Mouse (Mus musculus) forebrain, postnatal 0 days (tissue): ENCODE measurements around the gene Prpsap1. TPM values are rescaled to one million over a fixed set of nuclear protein-coding genes. Genes with fewer than 3 reads are reported as not detected.
A peak's percentile ranks its signal among the peaks of the same experiment; 100 is the strongest.

Experiments
- ATAC-seq: fragments of 200-750 bp; cut with Nextera tagmentation; 2 replicates; pipeline ENCODE4 v1.8.0; 2017; ENCODE audit warnings: mild to moderate bottlenecking, moderate library complexity
- DNase-seq: peaks from one replicate; pipeline ENCODE4 v3.0.0-alpha.2; 2015
- H3K27ac ChIP-seq: fragments of 300-500 bp; sonication (generic); 2 replicates; pipeline ENCODE4 v1.5.1; 2014; ENCODE audit warnings: low read depth, mild to moderate bottlenecking, antibody characterized with exemption, low read length, moderate library complexity, mixed read lengths
- H3K27me3 ChIP-seq: fragments of 300-500 bp; sonication (generic); 2 replicates; pipeline ENCODE4 v1.6.1; 2014; ENCODE audit warnings: mild to moderate bottlenecking, low read length, mixed read lengths; ENCODE audit not compliant: insufficient read depth
- H3K36me3 ChIP-seq: fragments of 300-500 bp; sonication (generic); 2 replicates; pipeline ENCODE4 v1.6.1; 2014; ENCODE audit warnings: mild to moderate bottlenecking, moderate library complexity; ENCODE audit not compliant: insufficient read depth
- H3K4me1 ChIP-seq: fragments of 300-500 bp; sonication (generic); 2 replicates; pipeline ENCODE4 v1.6.1; 2014; ENCODE audit warnings: antibody characterized with exemption; ENCODE audit not compliant: insufficient read depth
- H3K4me2 ChIP-seq: fragments of 300-500 bp; sonication (generic); 2 replicates; pipeline ENCODE4 v1.6.1; 2014; ENCODE audit warnings: low read depth, mild to moderate bottlenecking, moderate library complexity
- H3K4me3 ChIP-seq: fragments of 300-500 bp; sonication (generic); 2 replicates; pipeline ENCODE4 v1.5.1; 2014; ENCODE audit warnings: low read depth, low read length, mixed read lengths
- H3K9ac ChIP-seq: fragments of 300-500 bp; sonication (generic); 2 replicates; pipeline ENCODE4 v1.6.1; 2014; ENCODE audit warnings: mild to moderate bottlenecking
- H3K9me3 ChIP-seq: fragments of 300-500 bp; sonication (generic); 2 replicates; pipeline ENCODE4 v1.6.1; 2016; ENCODE audit warnings: low read length
- CTCF ChIP-seq: sonication (generic); IDR thresholded peaks from 2 replicates; pipeline ENCODE4 v1.5.1; 2016; ENCODE audit warnings: antibody characterized with exemption, control low read depth, low read depth
- WGBS: fragments of 180-500 bp; shearing (Covaris S2); extraction: QIAGEN DNeasy Blood & Tissue Kit; methylation state at CpG from one replicate; pipeline ENCODE4 v1.1.7; 2014; 5-methylcytosine and 5-hydroxymethylcytosine counted together
- polyA plus RNA-seq: library from polyadenylated mRNA; unstranded; fragments of >200 nt; fragmentation: Nextera tagmentation; extraction: Ambion mirVana; gene quantifications from 2 replicates; pipeline ENCODE4 v1.2.1, GENCODE M21; 2015
- total RNA-seq: library from RNA; depleted of rRNA; stranded (reverse); fragments of >200 nt; gene quantifications from 2 replicates; pipeline ENCODE4 v1.2.3, GENCODE M21; 2014; rRNA removed

The Prpsap1 gene
- total RNA-seq (92.2 and 96.0 TPM in 2 replicates), polyA plus RNA-seq (143 and 158 TPM in 2 replicates)

- Histone ChIP-seq H3K4me1 (0 out of 2 replicates have a peak, but pooled peaks cover 6% of the 10 kb centered on the region), H3K27ac (no peak within 1 kb of the TSS), H3K9ac (no peak within 1 kb of the TSS), H3K4me3 (no peak within 1 kb of the TSS), H3K9me3 (no peaks in the 10 kb centered on the region), H3K36me3 (no peaks in the 10 kb centered on the region), H3K27me3 (no peaks in the 10 kb centered on the region), H3K4me2 (no peak within 1 kb of the TSS)
- DNase-seq (no peak), ATAC-seq (no peak)
- WGBS, result 22% methylated on average over 4 of the region's 4 CpGs
- peak; percentile 62 for TF ChIP-seq CTCF
Observed at GRCm38 (mm10) chr11:116493795-116494252, at the start of gene Prpsap1. Gene Prpsap1, minus strand, starts transcription at chr11:116494202.

DNA sequence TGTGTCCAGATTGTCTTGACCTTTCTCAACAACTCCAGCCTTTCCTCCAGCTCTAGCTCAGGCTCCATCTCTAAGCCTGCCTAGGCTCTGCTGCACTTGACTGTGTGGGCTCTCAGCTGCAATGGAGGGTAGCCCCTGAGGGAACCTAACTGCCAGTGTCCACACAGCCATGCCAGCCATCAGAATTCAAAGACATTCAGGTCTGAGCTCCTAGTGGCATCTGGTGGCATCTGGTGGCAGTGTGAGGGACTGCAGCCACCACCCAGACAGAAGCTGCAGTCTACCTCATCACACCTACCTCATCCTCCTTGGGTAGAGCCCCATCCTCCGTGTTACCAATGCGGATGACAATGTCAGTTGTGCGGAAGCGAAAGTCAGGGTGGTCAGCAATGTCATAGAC lies 49.1 kb upstream of the Prpsap1 start:
- peak; percentile 82 for TF ChIP-seq CTCF
- H3K27me3 ChIP-seq, result no peaks in the 10 kb centered on the region
- no peak overlapping the region for H3K27ac ChIP-seq
- H3K9me3 ChIP-seq, result no peaks in the 10 kb centered on the region
- ATAC-seq, result peak; percentile 56; the same call in 1 of the 2 replicates
- H3K4me1 ChIP-seq, result no peaks in the 10 kb centered on the region
- DNase-seq, result peak; percentile 44
- 91% methylated on average over 4 of the region's 4 CpGs for WGBS
- peaks cover 96% of the 10 kb centered on the region for H3K36me3 ChIP-seq
- no peak overlapping the region for H3K9ac ChIP-seq
- no peak overlapping the region for H3K4me2 ChIP-seq
- no peak overlapping the region for H3K4me3 ChIP-seq

- H3K4me2 ChIP-seq, result no peak overlapping the region
- H3K27ac ChIP-seq, result no peak overlapping the region
- H3K9me3 ChIP-seq, result no peaks in the 10 kb centered on the region
- H3K4me1 ChIP-seq, result no peaks in the 10 kb centered on the region
- no peak overlapping the region for H3K9ac ChIP-seq
- no peaks in the 10 kb centered on the region for H3K27me3 ChIP-seq
- 91% methylated on average over 11 of the region's 11 CpGs for WGBS
- DNase-seq, result no peak
- no peak for TF ChIP-seq CTCF
- H3K4me3 ChIP-seq, result no peak overlapping the region
- ATAC-seq, result no peak
- H3K36me3 ChIP-seq, result peaks cover 85% of the 10 kb centered on the region
Observed at GRCm38 (mm10) chr11:116541183-116541582, 47.2 kb upstream of the Prpsap1 start.

- H3K4me3 ChIP-seq, result no peak overlapping the region
- no peak overlapping the region for H3K9ac ChIP-seq
- H3K4me2 ChIP-seq, result no peak overlapping the region
- TF ChIP-seq CTCF, result no peak
- no peak overlapping the region for H3K27ac ChIP-seq
- H3K27me3 ChIP-seq, result peaks cover 16% of the 10 kb centered on the region
- ATAC-seq (no peak), DNase-seq (no peak)
- 0 out of 2 replicates have a peak, but pooled peaks cover 5% of the 10 kb centered on the region for H3K4me1 ChIP-seq
- WGBS, result 86% methylated on average over 12 of the region's 12 CpGs
- peaks cover 61% of the 10 kb centered on the region for H3K36me3 ChIP-seq
- no peaks in the 10 kb centered on the region for H3K9me3 ChIP-seq
Observed at GRCm38 (mm10) chr11:116538142-116538735, 44.2 kb upstream of the Prpsap1 start.

DNA sequence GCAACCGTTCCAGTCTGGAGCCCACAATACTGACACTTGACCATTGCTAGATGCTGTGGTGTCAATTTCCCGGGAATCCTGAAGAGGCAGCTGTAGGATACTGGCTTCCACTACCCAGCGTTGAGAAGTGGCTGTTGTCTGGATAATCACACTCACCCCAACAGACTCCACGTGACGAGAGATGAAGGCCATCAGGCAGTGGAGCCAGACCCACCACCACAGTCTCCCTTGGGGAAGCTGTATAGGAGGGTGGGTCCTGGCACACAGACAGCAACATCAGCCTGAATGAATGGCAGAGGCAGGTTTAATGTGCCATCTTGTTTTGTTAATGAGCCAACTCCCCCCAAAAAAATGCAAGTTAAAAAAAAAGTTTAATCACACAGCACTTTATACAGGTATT lies 43.4 kb upstream of the Prpsap1 start:
- no peaks in the 10 kb centered on the region for H3K9me3 ChIP-seq
- peaks cover 54% of the 10 kb centered on the region for H3K36me3 ChIP-seq
- H3K4me3 ChIP-seq, result no peak overlapping the region
- peaks cover 11% of the 10 kb centered on the region; the same call in 1 of the 2 replicates for H3K4me1 ChIP-seq
- ATAC-seq (no peak), DNase-seq (no peak)
- 74% methylated on average over 5 of the region's 5 CpGs for WGBS
- TF ChIP-seq CTCF, result no peak
- no peak overlapping the region for H3K4me2 ChIP-seq
- H3K27me3 ChIP-seq, result peaks cover 20% of the 10 kb centered on the region
- H3K27ac ChIP-seq, result no peak overlapping the region
- no peak overlapping the region for H3K9ac ChIP-seq

- no peak overlapping the region for H3K9ac ChIP-seq
- peaks cover 15% of the 10 kb centered on the region for H3K4me1 ChIP-seq
- H3K27ac ChIP-seq, result no peak overlapping the region
- no peak overlapping the region for H3K4me2 ChIP-seq
- 93% methylated on average over 7 of the region's 7 CpGs for WGBS
- peaks cover 47% of the 10 kb centered on the region for H3K36me3 ChIP-seq
- H3K27me3 ChIP-seq, result peaks cover 23% of the 10 kb centered on the region
- ATAC-seq, result no peak
- no peak for DNase-seq
- TF ChIP-seq CTCF, result no peak
- no peak overlapping the region for H3K4me3 ChIP-seq
- no peaks in the 10 kb centered on the region for H3K9me3 ChIP-seq
Observed at GRCm38 (mm10) chr11:116536685-116537084, 42.7 kb upstream of the Prpsap1 start.

DNA sequence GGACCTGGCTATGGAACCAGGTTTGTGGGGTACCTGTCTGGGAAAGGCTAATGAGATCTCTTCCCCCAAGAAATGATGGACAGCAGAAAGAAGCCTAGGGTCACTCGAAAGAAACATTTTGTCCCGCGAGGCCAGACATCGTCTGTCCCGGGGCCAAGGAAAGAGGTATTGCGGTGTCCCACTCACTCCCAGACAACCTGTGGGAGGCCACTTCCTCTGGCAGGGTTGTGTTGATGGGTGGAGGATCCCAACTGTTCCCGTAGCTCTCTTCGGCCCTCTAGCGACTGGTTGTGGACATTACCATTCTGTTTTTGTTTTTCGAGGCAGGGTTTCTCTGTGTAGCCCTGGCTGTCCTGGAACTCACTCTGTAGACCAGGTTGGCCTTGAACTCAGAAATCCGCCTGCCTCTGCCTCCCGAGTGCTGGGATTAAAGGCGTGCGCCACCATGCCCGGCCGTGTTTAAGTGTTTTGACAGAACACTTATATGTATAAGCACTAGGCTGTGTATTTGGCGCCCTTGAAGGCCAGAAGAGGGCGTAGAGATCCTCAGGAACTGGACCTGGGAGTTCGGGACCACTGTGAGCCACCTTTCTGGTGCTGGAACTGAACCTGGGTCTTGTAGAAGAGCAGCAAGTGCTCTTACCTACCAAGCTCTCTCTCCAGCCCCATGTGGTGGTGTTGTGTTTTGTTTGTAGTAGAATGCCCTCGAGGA lies 40.3 kb upstream of the Prpsap1 start:
- DNase-seq, result peak; percentile 81
- peak; percentile 85 for TF ChIP-seq CTCF
- Histone ChIP-seq H3K27ac (no peak overlapping the region), H3K4me2 (peak overlapping the region; percentile 93), H3K9ac (no peak overlapping the region), H3K4me1 (peaks cover 15% of the 10 kb centered on the region), H3K4me3 (peak overlapping the region; percentile 45), H3K9me3 (no peaks in the 10 kb centered on the region), H3K36me3 (peaks cover 23% of the 10 kb centered on the region), H3K27me3 (peaks cover 40% of the 10 kb centered on the region)
- 20% methylated on average over 20 of the region's 20 CpGs for WGBS
- ATAC-seq, result peak; percentile 52
